Mouse (Mus musculus) megakaryocyte, adult 5-6 weeks (primary cell): ENCODE measurements around the gene Snx27. TPM values are rescaled to one million over a fixed set of nuclear protein-coding genes. Genes with fewer than 3 reads are reported as not detected.
A peak's percentile ranks its signal among the peaks of the same experiment; 100 is the strongest.

Experiments used
- ATAC-seq: 2 replicates; pipeline ENCODE4 v1.8.0; 2016; ENCODE audit warnings: mild to moderate bottlenecking, inconsistent platforms; ENCODE audit not compliant: poor library complexity, severe bottlenecking
- total RNA-seq, 2 experiments: library from RNA; stranded (forward) in 1 of 2; stranded (reverse) in 1 of 2; fragments of 153-499, 151-499 nt in 1 of 2; fragments of 221-1000, 200-1000 nt in 1 of 2; gene quantifications; 2 replicates each; pipeline versions ENCODE4 v1.2.3 to v1.2.4; 2015 to 2017

The Snx27 gene
- total RNA-seq, 2 experiments from 2014 or later = 33.8 to 35.9 TPM

DNA sequence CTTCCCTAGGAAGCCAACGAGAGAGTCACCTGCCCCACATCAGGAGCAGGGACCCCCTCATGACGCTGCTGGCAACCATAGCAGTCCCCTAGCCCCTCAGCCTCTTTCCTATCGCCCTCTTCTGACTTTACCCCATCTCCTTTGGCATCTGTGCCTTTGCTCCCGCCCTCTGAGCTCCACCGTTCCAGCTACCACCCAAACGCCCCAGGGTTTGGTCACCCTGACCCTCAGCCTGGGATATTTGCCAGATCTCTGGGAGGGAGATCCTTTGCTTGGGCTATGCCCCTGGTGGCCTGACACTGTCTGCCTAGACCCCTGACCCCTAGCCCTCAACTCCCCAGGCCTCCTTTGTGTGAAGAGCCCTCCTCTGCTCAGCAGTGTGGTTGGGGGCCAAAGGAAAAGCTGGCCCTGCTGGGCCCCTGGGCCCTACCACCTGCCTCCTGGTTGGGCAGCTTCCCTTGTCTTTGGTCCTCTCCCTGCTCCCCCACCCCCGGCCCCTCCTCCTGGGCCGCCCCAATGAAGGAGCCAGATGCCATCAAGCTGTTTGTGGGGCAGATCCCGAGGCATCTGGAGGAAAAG, 103.8 kb downstream of the Snx27 start:
- ATAC-seq = no peak

DNA sequence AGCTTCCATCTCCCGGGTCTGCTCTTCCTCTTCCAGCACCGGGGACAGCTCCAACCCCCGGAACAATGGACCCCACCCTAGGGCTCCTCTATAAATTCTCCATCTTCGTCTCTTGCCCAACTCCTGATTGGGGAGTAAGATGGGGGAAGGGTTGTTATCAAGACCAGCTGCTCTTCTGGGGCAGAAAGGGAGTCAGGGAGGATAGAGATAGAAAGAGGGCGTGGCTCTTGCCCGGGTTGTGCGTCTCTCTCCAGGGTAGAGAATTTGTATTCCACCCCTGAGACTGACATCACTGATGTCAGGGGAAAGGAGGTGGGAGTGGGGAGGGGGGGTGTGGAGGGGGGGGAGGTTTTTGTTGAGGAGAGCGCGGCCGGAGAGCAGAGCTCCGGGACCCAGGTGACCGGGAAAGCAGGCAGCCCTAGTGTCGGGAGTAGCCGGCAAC, 104.5 kb downstream of the Snx27 start, which contains the start of gene Celf3:
Gene Celf3, plus strand, starts transcription at position 315 of the 442 bp plus-strand sequence.
- no peak for ATAC-seq

DNA sequence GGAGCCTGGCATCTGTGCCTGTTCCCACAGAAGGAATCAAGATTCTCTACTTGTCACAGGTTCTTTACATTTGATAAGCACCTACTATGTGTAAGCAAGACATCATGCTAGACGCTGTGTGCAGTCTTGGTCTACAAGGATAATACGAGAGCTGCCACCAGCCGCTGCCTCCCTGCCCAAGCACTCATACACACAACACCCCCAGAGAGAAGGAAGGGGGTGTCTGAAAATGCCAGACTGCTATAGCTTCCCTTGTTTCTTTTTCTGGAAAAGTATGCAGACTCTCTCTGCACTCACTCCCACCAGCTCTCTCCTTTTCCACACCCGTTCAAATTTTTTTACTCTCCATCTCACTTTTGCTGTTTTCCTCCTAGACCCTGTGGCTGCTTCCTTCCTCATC, 105.1 kb downstream of the Snx27 start:
- no peak for ATAC-seq

DNA sequence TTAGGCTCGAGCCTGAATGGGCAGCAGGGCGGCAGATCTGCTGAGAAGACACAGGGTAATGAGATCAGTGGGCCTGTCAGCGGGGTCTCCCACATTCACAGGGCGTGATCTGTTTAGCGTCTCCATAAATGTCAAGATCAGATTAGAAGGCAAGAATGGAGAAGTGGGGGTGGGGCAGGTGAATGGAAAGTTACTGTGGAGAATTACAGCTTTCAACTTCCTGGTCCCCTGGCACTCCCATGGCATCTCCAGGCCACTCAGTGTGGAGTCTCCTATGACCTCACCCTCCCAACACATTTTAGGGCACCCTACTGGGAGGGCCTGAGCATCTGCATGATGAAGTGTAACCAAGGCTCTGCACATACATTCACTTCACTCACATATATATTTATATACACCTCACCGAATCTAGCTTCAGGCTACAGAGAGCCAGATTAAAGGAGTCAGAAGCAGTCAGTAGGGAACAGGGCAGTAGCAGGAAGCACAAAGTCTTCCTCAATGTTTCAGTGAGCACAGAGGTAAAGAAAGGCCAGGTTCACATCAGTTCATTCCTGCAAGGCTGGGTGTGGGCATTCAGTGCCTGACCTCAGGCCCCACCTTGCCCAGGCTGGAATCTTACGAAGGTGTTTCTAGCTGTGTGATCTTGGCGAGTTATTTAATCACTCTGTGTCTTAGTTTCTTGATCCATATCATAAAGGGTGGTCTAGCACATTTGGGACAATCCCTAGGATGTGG, 106.0 kb downstream of the Snx27 start:
- ATAC-seq = no peak

DNA sequence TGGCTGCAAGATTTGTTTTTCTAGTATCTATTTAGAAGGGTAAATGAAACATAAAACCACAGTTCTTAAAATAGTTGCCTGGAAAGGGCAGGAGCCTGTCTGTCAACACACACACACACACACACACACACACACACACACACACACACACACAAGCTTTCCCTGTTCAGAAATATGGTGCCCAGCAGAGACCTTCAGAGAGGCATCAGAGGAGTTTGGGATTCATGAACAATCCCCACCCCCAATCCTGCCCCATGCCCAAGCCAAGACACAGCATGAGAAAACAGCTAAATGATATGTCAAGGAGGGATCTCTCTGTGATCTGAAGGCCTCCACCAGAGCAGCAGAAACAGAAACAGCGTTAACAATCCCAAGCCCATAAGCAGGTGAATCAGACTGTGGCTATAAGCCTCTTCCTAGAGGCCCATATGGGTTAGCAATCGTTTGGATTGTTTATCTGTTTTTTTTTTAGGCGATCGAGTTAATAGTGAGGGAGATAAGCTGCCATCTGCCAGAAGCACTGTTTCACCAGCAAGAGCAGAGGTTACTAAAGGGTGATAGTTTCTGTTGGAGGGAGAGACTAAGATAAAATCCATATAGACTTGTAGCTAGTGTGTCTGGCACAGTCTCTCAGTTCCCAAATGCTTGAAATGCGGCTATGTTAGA, 108.8 kb downstream of the Snx27 start:
- ATAC-seq = no peak

DNA sequence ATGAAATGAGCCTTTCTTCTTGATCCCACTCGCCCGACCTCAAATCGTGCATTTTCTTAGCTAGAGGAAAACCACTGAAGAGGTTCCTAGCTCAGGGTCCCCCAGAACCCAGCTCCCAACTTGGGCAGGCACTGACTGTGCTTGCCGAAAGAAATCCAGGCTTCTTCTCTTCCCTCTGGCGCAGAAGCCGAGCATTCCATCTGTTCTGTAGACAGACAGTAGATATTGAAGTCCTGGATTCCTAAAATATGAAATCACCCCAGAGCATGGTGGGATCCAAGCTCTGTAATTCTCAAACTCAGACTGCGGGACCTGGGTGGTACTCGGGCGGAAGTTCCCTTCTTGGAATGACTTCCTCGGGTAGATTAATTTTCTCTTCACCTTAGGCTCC, 109.4 kb downstream of the Snx27 start:
- no peak for ATAC-seq

DNA sequence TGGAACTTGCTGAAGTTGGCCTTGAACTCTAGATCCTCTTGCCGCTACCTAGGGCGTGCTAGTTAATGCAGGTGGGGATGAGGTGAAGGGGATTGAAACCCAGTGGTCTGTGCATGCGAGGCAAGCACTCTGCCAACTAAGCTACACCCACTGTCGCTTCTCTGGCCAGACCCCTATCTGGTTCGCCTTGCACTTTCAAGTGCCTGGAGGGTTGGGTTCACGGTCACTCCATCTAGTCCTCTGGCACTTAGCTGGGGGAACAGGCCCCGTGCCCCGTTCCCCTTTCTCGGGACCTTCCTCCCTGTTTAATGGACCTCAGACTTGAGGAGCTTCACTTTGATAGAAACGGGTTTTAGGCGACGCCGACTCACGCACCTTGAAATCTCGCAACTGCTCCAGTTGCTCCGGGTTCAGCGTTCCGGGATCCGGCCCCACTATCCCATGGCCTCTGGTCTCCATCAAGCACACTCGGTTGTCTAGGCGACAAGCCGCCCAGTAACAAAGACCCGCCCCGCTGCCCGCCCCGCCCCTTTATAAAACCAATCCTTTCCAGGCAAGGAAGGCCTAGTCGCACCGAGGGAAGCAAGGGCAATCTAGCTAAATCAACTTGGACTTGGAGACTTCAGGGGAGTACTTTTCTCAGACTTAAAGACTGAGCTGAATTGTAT, 109.9 kb downstream of the Snx27 start:
- no peak for ATAC-seq

DNA sequence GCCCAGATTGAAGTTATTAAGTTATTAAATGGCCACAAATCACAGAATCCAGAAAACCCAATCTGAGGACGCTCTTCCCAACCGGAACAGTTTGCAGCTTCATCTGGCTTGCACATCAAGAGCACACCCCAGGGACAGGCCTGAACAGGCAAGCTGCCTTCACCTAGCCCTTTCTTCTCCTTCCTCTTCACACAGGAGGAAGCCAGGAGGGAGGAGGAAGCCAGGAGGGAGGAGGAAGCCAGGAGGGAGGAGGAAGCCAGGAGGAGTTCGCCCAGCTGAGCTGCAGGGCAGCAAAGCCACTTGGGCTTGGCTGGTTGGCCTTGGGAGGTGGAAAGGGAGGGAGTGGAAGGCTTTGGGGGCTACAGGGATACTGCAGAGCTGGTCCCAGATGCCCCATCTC, 113.6 kb downstream of the Snx27 start:
- no peak; the same call in 1 of the 2 replicates for ATAC-seq

DNA sequence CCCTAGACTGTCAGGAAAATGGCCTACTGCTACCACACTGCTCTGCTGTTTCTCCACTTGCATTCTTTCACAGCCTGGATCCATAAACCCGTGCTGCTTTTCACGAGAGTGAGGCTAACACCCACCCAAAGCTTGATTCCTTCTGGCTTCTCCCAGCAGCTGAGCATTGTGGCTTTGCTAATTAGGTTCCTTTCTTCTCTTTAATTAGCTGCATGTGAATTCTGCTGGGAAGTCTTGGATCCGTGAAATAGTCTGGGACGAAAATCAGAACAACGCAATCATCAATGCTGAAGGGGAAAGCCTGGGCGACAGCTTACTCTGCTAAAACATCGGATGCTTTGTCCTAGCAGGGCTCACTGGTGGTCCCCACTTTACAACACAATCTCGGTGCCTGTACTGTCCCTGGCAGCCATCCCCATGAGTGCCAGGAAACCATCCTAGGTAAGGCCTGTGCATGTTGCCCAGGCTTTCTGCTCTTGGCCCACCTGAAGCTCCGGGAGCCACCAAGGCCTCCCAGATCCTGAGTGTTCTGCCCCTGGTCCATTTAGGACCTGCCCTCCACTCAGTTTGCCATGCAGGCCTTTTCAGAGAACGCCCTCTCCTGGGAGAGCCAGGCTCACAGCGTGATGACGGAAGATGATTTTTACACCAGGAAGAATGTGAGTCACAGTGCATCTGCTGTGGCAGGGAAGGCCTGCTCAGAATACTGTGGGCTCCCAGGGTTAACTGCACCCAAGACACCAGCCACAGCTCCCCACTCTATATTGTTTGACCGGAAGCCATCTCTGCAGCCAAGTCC, 116.7 kb downstream of the Snx27 start:
- ATAC-seq = no peak

DNA sequence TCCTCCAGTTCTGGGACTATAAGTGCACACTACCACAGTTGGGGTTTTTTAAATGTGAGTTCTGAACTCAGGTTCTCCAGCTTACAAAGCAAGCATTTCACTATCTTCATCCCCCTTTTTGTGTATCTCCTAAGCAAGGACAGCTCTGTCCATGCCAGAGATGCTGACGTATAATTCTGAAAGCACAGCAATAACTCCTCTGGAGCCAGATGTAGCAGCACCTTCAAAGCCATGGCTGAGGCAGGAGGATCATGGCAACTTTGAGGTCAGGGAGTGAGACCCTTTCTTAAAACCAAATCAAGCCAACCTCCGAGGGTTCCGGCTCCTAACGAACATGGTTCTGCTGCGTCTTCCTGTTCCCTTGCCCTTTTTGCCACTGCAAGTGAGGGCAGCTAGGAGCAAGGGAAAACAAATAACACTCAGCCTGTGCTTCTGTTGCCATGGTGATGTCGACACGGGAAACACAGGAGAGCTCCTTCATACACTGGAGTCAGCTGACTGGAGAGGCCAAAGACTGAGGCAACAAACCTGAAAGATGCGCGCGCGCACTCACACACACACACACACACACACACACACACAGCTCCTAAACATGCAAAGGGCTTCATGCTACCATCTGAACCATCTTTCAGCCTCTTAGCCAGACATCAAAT, 118.5 kb downstream of the Snx27 start:
- ATAC-seq = no peak

DNA sequence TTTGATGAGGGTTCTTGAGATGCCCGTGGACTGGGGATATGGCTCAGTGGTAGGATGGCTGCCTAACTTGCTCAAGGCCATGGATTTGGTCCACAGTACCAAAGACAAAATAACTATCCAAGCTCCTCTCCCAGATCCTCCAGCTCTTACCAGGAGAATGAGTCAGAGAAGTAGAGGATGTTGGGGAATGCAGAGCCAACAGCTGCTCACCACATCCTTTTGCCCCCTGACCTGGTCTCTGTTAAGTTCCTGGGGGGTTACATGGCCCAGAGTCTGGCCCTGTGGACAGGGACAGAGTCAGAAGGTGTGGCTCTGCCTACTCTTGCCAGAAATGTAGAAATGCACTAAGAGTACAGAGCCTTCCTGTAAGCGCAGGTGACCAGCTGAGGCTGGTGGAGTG, 122.7 kb downstream of the Snx27 start:
- ATAC-seq = no peak

DNA sequence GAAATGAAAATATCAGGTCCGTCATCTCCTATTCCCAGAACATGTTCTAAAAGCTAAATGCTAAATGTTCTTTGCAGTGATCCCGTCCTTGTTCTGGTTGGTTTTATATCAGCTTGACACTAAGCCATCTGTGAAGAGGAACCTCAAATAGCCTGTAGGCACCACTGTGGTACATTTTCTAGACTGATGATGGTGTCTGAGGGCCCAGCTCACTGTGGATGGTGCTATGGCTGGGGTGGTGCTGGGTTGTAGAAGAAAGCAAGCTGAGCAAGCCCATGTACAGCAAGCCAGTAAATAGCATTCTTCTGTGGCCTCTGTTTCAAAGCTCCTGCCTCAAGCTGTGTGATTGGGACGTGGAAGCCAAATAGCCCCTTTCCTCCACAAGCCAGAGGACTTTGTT, 125.5 kb downstream of the Snx27 start:
- no peak for ATAC-seq

DNA sequence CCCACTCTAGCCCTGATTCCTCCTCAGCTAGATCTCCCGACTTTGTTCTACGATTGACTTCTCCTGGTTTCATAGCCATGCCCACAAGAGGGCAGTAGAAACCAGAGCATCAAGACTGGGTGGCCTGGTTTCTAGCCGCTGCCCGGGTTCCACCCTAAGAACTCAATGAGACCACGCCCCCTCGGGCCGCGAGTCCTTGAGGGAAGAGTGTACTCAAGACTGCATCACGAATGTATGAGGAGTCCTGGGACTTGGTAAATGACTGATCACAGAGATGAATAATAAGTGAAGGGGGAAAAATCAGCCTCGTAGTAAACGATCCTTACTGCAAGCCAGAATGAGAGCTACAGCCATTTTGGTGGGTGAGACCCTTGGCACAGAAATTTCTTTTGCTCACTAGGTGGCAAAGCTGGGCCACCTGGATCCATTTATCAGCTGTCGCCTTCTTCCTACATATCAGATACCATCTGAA, 126.0 kb downstream of the Snx27 start:
- ATAC-seq = peak; percentile 99

DNA sequence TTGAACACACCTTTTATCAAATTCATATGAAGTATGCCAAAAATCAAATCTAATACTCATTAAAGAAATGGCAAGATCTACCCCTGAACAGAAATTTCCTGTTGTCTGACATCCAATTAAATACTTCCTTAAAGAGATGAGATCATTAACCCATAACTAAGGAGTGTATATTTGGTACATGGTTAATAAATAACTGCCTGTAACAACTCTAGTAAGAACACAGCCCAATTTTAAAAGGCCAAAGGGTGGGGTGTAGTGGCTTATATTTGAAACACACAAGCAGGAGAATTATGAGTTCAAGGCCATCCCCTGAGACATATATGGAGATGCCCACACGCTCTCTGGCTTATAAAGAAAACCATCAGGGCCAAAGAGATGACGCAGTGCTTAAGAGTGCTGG, 133.1 kb downstream of the Snx27 start:
- ATAC-seq = no peak

Other genes starting within 250 kb of the Snx27 start
- not detected in 2 replicates for gene Them5, start 240.6 kb downstream of the Snx27 start, total RNA-seq (2015)
- gene Them5, start 240.6 kb downstream of the Snx27 start, total RNA-seq (2017) = not detected in 2 replicates
- gene C2cd4d, start 220.3 kb downstream of the Snx27 start, total RNA-seq (2015) = not detected in 2 replicates
- not detected in 2 replicates for gene C2cd4d, start 220.3 kb downstream of the Snx27 start, total RNA-seq (2017)
- 0.16 and 0.55 TPM in 2 replicates for gene Rorc, start 209.9 kb downstream of the Snx27 start, total RNA-seq (2015)
- gene Rorc, start 209.9 kb downstream of the Snx27 start, total RNA-seq (2017) = 0.18 and 0.45 TPM in 2 replicates
- not detected in 2 replicates for gene Lingo4, start 184.2 kb downstream of the Snx27 start, total RNA-seq (2015)
- not detected in 2 replicates for gene Lingo4, start 184.2 kb downstream of the Snx27 start, total RNA-seq (2017)
- 2.2 and 4.8 TPM in 2 replicates for gene Tdrkh, start 169.4 kb downstream of the Snx27 start, total RNA-seq (2015)
- gene Tdrkh, start 169.4 kb downstream of the Snx27 start, total RNA-seq (2017) = 1.1 and 4.3 TPM in 2 replicates
- 30.7 and 34.2 TPM in 2 replicates for gene Mrpl9, start 139.4 kb downstream of the Snx27 start, total RNA-seq (2015)
- 41.8 and 44.3 TPM in 2 replicates for gene Mrpl9, start 139.4 kb downstream of the Snx27 start, total RNA-seq (2017)
- gene Oaz3, start 138.8 kb downstream of the Snx27 start, total RNA-seq (2015) = not detected in 2 replicates
- not detected in 2 replicates for gene Oaz3, start 138.8 kb downstream of the Snx27 start, total RNA-seq (2017)
- gene Celf3, start 104.4 kb downstream of the Snx27 start, total RNA-seq (2015) = not detected in 2 replicates
- gene Celf3, start 104.4 kb downstream of the Snx27 start, total RNA-seq (2017) = not detected in 2 replicates
- 1.1 TPM in 1 of 2 replicates, not detected in the other for gene Riiad1, start 102.4 kb downstream of the Snx27 start, total RNA-seq (2015)
- gene Riiad1, start 102.4 kb downstream of the Snx27 start, total RNA-seq (2017) = not detected in 2 replicates
- not detected in 2 replicates for gene Gm10972, start 60.4 kb upstream of the Snx27 start, total RNA-seq (2015)
- not detected in 2 replicates for gene Gm10972, start 60.4 kb upstream of the Snx27 start, total RNA-seq (2017)
- gene Tuft1, start 76.2 kb upstream of the Snx27 start, total RNA-seq (2015) = 0.80 and 1.1 TPM in 2 replicates
- gene Tuft1, start 76.2 kb upstream of the Snx27 start, total RNA-seq (2017) = 0.85 and 2.1 TPM in 2 replicates
- gene Selenbp2, start 110.8 kb upstream of the Snx27 start, total RNA-seq (2015) = not detected in 2 replicates
- gene Selenbp2, start 110.8 kb upstream of the Snx27 start, total RNA-seq (2017) = not detected in 2 replicates
- not detected in 2 replicates for gene Cgn, start 203.8 kb upstream of the Snx27 start, total RNA-seq (2015)
- gene Cgn, start 203.8 kb upstream of the Snx27 start, total RNA-seq (2017) = not detected in 2 replicates